Mouse (Mus musculus) layer of hippocampus, postnatal 10 days (tissue): Measurements from ENCODE around the gene Pcp2. TPM values are rescaled to one million over a fixed set of nuclear protein-coding genes. Genes with fewer than 3 reads are reported as not detected.
"Not testable (repeated sequence)": the region's sequence is repeated elsewhere in the genome, so short reads cannot be mapped to it uniquely, and the experiment has no call there.

Source experiments
- DNase-seq, 2 experiments: peaks; one replicate each; pipeline ENCODE4 v3.0.0; 2021; ENCODE audit warnings: low spot score in 2 of 2
- total RNA-seq, 2 experiments: library from RNA; stranded (reverse); gene quantifications; 2 replicates each; pipeline ENCODE4 v1.2.3; 2021

Pcp2 gene
- total RNA-seq, 2 experiments from 2014 or later, result not detected

DNA sequence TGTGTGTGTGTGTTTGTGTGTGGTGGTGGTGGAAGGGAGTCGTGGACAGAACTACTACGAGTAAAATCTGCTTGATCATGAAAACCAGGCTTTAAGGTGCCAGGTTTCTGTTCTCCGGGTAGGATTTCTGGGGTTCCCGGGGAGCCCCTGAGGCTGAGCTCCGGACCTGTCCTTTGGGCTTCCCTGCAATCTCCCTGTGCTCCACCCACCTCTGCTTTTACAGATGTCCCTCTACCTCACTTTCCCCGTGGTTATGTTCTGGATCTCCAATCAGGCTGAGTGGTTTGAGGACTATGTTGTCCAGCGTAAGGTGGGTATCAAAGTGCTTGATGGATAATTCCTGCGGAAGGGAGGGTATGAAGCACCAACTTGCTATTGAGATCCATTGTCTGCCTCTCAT, 3.2 kb downstream of the Pcp2 start:
- DNase-seq, result no peak

DNA sequence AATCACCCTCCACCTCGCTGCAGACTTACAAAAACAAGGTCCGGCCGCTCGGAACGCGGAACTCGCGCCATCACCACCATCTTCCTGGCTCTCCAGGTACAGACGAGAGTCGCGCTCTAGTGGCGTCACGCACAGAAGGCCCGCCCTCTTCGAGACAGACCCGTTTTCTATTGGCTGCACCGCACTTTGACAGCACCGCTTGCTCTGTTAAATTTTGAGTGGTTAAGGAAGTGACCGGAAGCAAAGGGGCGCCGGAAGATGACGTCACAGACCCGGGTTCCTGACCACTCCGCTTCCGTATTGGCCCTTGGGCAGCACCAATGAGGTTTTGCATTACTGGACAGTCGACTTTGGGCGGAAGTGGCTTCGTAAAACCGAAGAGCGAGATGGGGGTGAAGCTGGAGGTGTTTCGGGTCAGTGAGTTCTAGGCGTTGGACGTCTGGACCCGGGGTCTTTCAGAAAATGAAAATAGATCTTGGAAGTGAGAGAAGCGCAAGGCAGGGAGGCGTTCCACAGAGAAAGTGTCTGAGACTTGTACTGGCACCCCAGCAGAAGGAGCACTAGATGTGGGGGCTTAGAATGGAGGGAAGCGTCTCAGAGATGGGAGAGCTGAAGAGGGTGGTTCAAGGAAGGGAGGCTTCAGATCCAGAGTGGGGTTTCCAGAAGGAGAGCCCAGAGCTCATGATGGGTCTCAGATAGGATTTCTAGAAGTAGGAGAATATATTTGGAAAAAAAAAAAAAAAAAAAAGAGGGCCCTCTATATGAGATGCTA, 4.0 kb downstream of the Pcp2 start, which contains the start of the genes Xab2 and Pet100:
Gene Xab2, minus strand, starts transcription at position 118 of the 772 bp plus-strand sequence.
Gene Pet100, plus strand, starts transcription at position 350 of the 772 bp plus-strand sequence.
- DNase-seq, result peak; percentile 98 to 99

DNA sequence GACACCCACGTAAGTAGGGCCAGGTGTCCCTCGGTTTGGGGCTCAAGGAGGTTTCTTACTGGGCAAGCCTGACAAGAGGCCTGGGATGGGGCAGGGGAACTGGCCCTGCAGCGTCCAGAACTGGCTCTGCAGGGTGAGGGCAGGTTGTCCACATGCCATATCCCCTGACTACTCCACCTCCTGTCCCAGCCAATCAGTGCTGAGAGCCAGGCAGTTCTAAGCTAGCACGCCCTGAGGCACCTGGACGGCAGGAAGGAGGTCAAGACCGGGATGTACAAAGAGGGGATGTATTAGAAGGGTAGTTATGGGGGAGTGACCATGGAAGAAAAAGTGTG, 15.6 kb downstream of the Pcp2 start:
- DNase-seq, result no peak

DNA sequence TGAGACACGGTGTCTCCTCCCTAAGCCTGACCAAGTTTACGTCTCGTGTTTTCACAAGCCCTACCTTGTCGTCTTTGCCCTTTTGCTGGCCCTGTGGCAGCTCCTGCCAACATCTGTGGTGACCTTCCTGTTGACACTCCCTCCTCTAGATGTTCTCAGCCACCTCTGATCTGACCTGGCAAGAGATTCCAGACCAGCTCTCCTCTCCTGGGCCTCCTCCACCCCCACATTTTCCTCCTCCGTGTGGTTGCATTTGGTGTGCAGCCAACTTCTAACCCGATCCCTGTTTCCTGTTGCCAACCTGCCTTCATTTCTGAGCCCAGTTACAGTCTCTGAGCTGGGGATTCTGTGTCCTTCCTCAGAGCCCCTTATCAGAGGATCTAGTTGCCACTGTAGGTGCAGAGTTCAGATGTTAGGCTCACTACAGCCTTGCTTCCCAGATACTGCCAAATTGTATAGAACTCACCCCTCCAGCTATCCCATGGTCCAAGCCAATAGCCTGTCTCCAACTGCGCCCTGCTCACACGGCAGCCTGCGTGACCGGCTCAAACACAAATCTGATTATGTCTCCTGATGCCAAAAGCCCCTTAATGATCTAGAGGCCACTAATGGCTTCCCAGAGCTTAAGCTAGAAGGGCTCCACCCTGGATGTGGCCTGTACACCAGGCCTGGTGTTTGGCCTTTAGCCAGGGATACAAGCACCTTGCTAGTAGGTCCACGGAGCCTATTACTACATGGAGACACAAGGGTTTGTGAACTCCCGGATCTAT, 16.1 kb downstream of the Pcp2 start:
- DNase-seq, result no peak

DNA sequence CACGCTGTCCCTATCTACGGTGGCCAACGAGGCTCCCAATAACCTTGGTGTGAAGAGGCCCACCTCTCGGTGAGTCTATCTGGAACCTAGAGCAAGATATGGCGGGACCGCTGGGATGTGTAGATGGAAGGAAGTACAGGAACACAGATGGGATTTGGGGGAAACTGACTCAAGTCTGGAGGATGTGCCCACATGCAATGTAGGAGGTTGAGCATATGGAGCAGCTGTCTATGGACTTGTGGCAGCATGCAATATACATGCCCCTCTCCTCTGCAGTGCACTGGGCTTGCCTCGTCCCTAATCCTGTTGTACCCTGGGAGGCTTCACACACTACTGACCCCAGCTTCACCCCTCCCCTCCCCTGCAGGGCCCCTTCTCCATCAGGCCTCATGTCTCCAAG, 17.5 kb downstream of the Pcp2 start:
- DNase-seq, result no peak

DNA sequence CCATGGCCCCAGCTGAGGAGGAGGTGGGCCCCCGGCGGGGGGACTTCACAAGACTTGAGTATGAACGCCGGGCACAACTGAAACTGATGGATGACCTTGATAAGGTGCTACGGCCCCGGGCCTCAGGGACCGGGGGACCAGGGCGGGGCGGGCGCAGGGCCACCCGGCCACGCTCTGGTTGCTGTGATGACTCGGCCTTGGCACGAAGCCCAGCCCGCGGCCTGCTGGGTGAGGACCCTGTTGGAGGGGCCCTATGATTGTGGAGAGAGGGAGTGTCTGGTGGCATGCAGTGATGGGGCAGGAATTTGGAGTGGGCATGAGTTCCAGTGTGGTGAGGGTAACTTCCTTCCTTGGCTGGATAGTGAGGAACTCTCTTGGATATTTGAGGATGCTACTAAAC, 18.8 kb downstream of the Pcp2 start:
- no peak for DNase-seq

DNA sequence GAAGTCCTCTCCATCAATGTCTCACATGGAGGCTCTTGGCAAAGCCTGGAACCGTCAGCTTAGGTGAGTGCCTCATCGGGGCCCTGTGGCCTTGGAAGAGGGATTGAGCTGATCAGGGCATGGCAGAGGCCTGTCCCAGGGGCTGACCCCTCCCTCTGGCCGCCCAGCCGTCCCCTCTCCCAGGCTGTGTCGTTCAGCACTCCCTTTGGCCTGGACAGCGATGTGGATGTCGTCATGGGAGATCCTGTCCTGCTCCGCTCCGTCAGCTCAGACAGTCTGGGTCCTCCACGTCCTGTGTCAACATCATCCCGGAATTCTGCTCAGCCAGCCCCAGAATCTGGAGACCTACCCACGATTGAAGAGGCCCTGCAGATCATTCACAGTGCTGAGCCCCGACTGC, 21.9 kb downstream of the Pcp2 start:
- no peak for DNase-seq

DNA sequence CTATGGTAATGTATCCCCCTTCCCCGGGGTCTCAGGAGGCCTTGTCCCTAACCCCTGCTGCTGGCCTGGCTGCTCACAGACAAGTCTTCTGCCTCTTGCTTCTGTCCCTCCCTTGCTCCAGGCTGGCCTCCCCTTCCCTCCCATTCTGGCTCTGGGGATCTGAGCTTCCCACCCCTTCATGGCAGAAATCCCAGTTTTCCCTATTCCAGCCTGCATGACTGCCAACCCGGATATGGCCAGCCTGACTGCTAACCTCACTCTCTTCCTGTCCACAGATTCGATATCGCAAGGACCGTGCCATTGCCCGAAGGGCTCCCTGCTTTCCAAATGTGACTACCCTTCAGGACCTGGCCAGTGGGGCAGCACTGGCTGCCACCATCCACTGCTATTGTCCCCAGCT, 24.9 kb downstream of the Pcp2 start:
- DNase-seq, result no peak

DNA sequence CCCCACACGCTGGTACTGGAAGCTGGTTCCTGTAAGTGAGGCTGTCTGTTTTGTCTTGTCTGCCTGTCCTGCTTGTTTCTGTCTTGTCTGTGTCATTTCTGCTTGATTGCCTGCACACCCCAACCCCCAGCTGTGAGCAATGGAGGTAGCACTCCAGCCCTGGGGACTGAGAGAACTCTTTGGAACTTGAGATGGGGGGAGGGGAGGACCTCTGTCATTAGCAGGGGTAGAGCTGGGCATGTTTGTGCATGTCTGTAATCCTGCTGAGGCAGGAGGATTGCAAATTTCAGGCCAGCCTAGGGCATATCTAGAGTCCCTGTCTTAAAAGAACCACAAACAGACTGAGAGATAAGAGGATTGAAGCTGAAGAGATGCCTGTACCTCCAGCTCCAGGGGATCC, 26.1 kb downstream of the Pcp2 start:
- no peak for DNase-seq

DNA sequence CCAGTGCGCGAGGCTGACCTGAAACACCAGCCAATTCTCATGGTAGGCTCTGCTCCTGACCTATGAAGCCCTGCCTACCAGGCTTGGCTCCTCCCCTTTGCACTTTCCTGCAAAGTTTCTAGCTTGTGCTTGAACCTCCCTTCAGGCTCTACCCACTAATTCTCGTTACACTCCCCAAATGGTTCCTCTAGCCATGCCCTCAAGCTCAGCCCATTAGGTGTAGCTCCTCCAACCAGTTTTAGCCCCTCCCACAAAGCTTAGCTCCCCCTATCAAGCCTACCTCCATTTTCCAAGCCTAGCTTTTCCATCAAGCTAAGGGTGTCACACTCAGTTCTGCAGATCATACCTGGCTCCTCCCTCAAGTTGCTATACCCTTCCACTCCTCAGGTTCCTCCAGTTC, 27.3 kb downstream of the Pcp2 start:
- no peak for DNase-seq

DNA sequence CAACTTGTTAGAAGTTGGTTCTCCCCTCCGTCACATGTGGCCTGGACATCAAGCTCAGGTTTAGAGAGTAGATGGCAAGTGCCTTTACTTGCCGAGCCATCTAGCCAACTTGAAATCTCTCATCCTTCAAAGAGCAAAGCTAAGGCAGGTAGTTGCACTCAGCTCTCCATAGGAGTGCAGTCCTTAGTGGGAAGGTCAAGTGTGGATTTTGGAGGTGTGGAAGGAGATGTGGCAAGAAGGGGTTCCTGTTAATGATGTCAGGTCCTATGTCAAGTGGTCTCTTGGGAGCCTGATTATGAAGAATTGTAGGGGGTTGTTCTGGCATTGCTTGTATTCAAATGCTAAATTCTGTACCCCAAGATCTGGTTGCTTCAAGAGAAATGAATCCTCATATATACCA, 30.9 kb downstream of the Pcp2 start:
- no peak for DNase-seq

DNA sequence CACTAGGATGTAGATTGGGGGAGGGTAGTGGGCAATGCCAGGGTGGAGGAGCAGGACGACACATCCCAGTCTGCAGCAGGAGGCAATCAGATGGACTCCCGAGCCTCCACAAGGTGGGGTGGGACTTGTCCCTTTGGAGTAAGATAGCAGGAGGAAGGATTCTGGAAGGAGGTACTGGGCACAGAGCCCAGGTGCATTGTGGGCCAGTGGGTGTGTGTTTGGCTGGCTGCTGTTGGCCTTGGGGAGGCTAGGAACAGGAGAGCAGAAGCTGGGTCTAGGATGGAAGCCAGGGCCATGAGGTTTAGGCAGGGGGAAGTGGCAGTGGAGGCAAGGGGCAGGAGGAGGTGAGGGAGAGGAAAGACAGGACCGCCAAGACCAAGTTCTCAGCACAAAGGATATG, 31.9 kb downstream of the Pcp2 start:
- DNase-seq, result no peak

DNA sequence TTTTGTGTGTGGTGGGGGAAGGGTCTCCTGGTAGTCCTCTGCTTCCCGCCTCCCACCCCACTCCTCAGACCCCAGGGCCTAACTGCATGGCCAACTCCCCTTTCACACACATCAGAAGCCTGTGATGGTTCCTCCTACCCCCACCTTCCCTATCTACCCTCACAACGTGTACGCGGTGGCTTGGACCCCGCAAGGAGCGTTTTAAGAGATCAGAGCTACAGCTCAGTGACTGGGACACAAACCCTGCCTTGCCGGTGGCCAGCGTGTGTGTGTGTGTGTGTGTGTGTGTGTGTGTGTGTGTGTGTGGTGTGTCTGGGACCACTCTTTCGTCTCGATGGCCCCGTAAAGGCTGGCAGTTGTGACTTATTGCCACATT, 37.1 kb downstream of the Pcp2 start:
- no peak for DNase-seq

DNA sequence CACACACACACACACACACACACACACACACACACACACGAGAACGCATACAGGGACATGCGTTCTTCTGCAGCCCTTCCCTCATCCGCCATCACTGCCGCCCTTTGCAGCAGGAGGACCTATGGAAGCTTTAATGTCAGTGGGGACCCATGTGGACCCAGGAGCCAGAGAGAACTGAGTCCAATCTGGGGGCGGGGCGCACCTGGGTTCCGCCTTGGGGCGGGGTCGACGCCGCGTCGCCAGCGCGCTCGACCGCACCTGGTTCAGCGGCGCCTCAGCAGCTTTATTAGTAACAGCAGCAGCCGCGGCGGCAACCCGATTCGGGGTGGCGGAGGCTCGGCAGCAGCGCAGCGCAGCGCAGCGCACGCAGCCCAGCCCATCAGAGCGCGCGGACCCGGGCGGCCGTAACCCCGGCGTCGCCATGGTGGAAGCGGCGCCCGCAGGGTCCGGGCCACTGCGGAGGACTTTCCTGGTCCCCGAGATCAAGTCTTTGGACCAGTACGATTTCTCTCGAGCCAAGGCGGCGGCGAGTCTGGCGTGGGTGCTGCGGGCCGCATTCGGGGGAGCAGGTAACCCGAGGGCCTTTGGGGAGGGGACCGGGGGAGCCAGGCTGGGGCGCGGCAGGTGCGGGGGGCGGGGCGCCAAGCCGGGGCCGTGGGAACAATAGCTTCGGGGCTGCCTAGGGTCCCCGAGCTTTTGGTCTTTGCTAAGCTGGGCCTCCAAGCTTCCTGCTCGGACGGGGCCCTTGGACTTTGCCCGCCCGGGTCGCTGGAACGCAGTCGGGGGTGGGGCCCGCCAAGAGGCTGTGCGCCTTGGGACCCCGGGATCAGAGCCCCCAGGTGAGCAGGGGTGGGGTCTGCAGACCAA, 37.7 kb downstream of the Pcp2 start:
- peak; percentile 52 to 73 for DNase-seq

DNA sequence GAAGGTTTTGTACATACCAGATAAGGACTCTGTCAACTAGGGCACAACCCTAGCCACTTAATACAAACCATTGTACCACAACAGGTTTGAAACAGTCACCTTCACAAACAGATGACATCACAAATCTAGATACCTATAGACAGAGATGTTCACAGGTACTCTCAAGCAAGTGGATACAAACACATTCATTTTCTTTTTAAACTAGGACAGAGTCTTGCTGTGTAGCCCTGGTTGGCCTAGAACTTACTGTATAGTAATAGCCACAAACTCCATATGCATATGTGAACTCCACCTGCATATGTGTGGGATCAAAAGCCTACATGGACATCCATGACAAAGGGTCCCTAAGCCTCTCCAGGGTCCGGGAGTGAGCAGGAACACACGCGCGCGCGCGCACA, 38.4 kb downstream of the Pcp2 start, which contains the start of gene Camsap3:
Gene Camsap3, plus strand, starts transcription at position 301 of the 398 bp plus-strand sequence.
- DNase-seq, result no peak

DNA sequence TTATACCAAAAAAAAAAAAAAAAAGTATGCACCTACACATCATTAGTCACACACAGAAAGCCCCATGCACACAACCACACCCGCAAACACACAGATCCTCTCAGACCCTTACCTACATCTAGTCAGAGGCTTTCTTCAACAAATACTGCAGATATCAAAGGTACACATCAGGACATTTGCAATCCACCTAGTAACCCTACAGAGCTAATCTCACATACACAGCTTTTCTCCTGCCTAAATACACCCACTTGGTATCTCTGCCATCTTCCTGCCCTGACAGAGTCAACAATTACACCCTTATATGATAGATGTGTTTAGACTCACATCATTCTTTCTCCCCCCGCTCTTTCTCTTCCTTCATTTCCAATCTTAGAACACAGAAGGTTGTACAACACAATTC, 38.9 kb downstream of the Pcp2 start:
- no peak for DNase-seq

DNA sequence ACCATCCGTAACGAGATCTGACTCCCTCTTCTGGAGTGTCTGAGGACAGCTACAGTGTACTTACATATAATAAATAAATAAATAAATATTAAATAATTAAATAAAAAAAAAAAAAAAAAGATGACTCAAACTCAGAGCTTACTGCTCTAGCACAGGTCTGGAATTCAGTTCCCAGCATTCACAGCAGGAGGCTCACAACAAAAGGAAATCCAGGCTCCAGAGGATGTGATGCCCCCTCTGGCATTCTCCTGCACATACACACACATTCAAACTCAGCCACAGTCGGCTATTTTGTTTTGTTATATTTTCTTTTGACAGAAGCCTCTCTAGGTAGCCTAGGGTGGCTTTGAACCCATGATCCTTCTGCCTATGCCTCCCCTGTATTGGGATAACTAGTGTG, 43.4 kb downstream of the Pcp2 start:
- DNase-seq, result not testable (repeated sequence)

DNA sequence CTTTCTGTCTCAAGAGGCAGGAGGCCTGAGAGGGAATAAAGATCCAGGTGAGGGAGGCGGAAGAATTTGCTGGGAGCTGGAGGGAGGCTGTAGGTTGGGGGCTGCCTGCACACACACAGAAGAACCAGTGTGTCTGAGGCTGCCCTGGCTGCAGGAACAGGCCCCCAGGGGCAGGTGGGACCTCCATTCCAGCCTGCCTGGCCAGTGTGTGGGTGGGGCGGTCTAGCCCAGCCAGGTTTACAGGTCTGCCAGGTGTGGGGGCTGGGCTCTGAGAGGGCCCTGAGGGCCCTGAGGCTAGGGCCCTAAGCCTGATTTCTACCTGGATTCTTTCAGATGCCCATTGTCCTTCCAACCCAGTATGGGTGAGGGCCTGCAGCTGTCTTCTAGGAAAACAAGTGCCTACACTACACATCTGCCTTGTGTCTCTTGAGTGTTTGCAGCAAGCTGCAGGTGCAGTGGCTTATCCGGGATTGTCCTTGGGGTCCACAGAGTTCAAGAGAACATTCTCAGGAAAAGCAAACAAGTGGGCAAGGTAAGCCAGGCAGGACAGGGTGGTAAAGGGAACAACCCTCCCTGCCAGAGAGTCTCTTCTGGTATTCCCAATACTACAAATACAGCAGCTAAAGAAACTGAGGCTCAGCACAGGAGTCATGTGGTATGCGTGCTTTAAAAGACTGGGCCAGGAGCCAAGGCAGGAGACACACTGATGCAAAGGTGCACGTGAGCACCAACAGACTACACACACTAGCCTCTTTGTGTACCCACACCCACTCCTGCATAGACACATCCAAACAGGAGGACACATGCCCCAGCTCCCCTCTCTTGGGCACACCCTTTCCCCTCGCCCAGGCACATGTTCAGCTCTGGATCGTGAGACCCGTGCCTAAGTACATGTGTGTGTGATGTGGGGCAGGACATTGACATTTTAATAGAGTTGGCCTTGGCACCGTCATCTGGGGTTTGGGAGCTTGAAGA, 45.7 kb downstream of the Pcp2 start:
- no peak for DNase-seq

DNA sequence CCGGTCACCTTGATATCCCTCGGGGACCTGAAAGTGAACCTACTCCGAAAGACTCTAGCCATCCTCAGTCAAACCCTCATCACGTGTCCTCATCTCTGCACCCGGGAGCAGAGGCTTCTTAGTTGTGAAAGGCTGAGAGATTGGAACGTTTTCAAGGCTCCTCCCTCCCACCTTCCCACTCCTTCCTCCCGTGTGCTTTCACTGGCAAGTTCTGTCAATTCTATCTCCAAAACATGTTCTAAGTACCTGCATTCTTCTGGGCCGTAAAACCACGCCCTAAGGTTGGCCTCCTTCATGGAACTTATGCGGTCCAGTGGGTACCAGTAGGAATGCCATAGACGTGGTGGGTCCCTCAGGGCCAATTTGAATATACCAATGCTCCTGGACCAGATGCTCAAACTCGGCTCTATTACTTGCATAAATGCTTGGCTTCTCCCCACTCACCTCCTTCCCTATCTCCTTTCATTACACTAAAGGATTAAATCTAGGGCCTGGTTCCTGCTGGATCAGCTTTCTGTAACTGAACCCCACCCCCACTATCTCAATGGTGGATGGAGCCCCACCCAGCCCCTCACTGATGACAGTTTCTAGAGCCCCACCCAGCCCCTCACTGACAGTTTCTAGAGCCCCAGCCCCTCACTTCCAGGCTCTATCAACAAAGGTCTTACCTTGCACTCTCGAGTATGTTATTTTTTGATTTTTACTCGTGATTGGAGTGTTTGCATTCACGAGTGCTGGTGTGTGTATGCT, 49.0 kb downstream of the Pcp2 start:
- DNase-seq, result no peak

DNA sequence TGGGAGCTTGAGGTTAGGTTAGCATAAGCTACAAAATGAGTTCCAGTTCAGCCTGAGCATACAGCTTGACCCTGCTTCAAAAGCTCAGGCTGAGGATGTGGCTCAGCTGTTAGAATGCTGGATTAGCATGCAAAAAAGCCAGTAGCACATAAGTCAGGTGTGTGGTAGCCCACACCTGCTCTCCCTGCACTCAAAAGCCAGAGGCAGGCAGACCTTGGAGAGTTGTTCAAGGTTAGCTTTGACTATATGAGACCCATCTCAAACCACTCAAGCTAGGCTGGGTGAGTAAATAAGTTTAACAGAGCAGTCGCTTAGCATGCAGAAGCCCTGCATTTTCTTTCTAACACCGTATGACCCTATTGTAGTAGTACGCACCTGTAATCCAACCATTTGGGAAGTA, 50.8 kb downstream of the Pcp2 start:
- DNase-seq, result no peak
